Mouse (Mus musculus): Measurements from ENCODE around the gene Ccsap.

DNA sequence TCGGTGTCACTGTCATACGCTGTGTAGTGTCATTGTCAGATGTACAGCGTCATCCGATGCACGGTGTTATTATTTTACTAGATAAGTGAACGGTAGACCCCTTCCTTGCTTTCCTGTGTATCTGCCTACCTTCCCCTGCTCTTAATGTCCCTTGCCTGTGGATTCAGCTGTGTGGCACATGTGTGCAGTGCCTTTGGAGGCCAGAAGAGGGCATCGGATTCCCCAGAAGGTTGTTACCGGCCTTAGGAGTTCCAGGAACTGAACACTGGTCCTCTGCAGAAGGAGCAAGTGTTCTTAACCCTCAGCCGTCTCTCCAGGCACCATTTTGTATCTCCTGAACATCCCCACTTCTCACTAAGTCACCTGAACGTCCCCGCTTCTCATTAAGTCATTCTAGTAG, 42.3 kb downstream of the Ccsap start:
- TF ChIP-seq CTCF (IDR thresholded peaks at IDR 0.05; ENCODE audit: low read depth) (peak; percentile 63), EP300 (IDR thresholded peaks at IDR 0.05; ENCODE audit: low read depth) (no peak)
